Comparison of ENCODE assay signal across 34 mouse cellular contexts in genomic region chr6:117185381-117185780, GRCm38 (mm10). TPM values are rescaled to one million over a fixed set of nuclear protein-coding genes. Genes with fewer than 3 reads are reported as not detected.
"Had no signal": no experiment of that assay in that cellular context is flagged by ENCODE, and none has a peak within 500 bp of the region (broad histone marks: within the 10 kb centered on the region; RNA-seq: fewer than 3 reads in every experiment).

No protein-coding gene starts in this region.

- H3K36me3 ChIP-seq: heart, embryonic 12.5 days; heart, embryonic 15.5 days; hindbrain, embryonic 10.5 days; hindbrain, embryonic 12.5 days; hindbrain, embryonic 13.5 days; hindbrain, embryonic 15.5 days; intestine, embryonic 15.5 days; kidney, embryonic 15.5 days had no signal

- H3K27ac ChIP-seq: heart, embryonic 13.5 days; heart, embryonic 15.5 days; hindbrain, embryonic 10.5 days; hindbrain, embryonic 12.5 days; hindbrain, embryonic 13.5 days; hindbrain, embryonic 14.5 days; hindbrain, embryonic 15.5 days; hindbrain, postnatal 0 days; intestine, embryonic 15.5 days; kidney, embryonic 15.5 days; kidney, postnatal 0 days; layer of hippocampus, adult 2 months; left cerebral cortex, adult 2 months had no signal

- H3K4me1 ChIP-seq: hindbrain, embryonic 12.5 days; hindbrain, embryonic 15.5 days; intestine, embryonic 15.5 days; kidney, embryonic 15.5 days had no signal

- H3K4me2 ChIP-seq: heart, embryonic 12.5 days; heart, embryonic 13.5 days; heart, embryonic 15.5 days; hindbrain, embryonic 12.5 days; hindbrain, embryonic 13.5 days; hindbrain, embryonic 14.5 days; hindbrain, embryonic 15.5 days; intestine, embryonic 15.5 days; kidney, embryonic 15.5 days had no signal

- ATAC-seq: hindbrain, embryonic 16.5 days; hindbrain, postnatal 0 days; inflammation-experienced regulatory T-cells, adult 6 months; intestine, embryonic 15.5 days; intestine, embryonic 16.5 days; intestine, postnatal 0 days had no signal

- H3K9ac ChIP-seq: heart, embryonic 12.5 days; heart, embryonic 13.5 days; heart, embryonic 15.5 days; hindbrain, embryonic 12.5 days; hindbrain, embryonic 13.5 days; hindbrain, embryonic 14.5 days; hindbrain, embryonic 15.5 days; intestine, embryonic 15.5 days; kidney, embryonic 15.5 days had no signal

- H3K4me3 ChIP-seq: heart, embryonic 12.5 days; heart, embryonic 13.5 days; heart, embryonic 15.5 days; hindbrain, embryonic 10.5 days; hindbrain, embryonic 12.5 days; hindbrain, embryonic 13.5 days; hindbrain, embryonic 15.5 days; intestine, embryonic 15.5 days; kidney, embryonic 15.5 days; layer of hippocampus, adult 2 months; left cerebral cortex, adult 2 months had no signal

- H3K9me3 ChIP-seq: heart, embryonic 12.5 days; heart, embryonic 13.5 days; heart, embryonic 15.5 days; hindbrain, embryonic 10.5 days; hindbrain, embryonic 12.5 days; hindbrain, embryonic 13.5 days; hindbrain, embryonic 15.5 days; intestine, embryonic 15.5 days; kidney, embryonic 15.5 days had no signal

- H3K27me3 ChIP-seq: heart, embryonic 15.5 days; hindbrain, embryonic 12.5 days; hindbrain, embryonic 15.5 days; intestine, embryonic 15.5 days; kidney, embryonic 15.5 days had no signal

- DNase-seq: heart, postnatal 10 days; heart, postnatal 14 days; heart, postnatal 36 days; heart, postnatal 4 days; kidney, adult 11 months; kidney, adult 18-20 months; kidney, adult 2 months; kidney, adult 8-10 months; kidney, adult 9 months; kidney, postnatal 10 days; kidney, postnatal 14 days; kidney, postnatal 25 days; kidney, postnatal 36 days; kidney, postnatal 4 days; layer of hippocampus, adult 9-11 months; layer of hippocampus, postnatal 36 days had no signal

RNA-seq across cellular contexts. Expression of gene Cxcl12, which starts 17.0 kb away (rescaled TPM):
- polyA plus RNA-seq: inflammation-experienced regulatory T-cells, adult 6 months had no signal
